Mouse (Mus musculus): ENCODE results near the gene Gcnt2.

- no peak for TF ChIP-seq USF1 (IDR thresholded peaks at IDR 0.05; ENCODE audit: low read depth)
- no peak for TF ChIP-seq E2F4 (IDR thresholded peaks at IDR 0.05; ENCODE audit: insufficient read depth)
- TF ChIP-seq MYOG (IDR thresholded peaks at IDR 0.05; ENCODE audit: control insufficient read depth in 1 of 3, insufficient read depth in 1 of 3, insufficient read length in 2 of 3, low read depth in 2 of 3), result no peak
- no peak for TF ChIP-seq MYOD1 (IDR thresholded peaks at IDR 0.05; ENCODE audit: control insufficient read depth in 1 of 3, insufficient read length in 2 of 3, low read depth in 2 of 3)
- no peak for TF ChIP-seq SRF (IDR thresholded peaks at IDR 0.05; ENCODE audit: control insufficient read depth, insufficient read length, low read depth)
- TF ChIP-seq POLR2A (IDR thresholded peaks at IDR 0.05; ENCODE audit: insufficient read length, low read depth), result no peak
Measured at GRCm38 (mm10) chr13:40850686-40851085, 8.9 kb upstream of the Gcnt2 start.

All from myocyte (in vitro differentiated cells).